Mouse (Mus musculus): Measurements from ENCODE around the gene Dut. TPM values are rescaled to one million over a fixed set of nuclear protein-coding genes. Genes with fewer than 3 reads are reported as not detected.
A peak's percentile ranks its signal among the peaks of the same experiment; 100 is the strongest.

Dut gene
- polyA plus RNA-seq (2015; fragmentation: Nextera tagmentation; extraction: Ambion mirVana) = 119 and 134 TPM in 2 replicates

DNA sequence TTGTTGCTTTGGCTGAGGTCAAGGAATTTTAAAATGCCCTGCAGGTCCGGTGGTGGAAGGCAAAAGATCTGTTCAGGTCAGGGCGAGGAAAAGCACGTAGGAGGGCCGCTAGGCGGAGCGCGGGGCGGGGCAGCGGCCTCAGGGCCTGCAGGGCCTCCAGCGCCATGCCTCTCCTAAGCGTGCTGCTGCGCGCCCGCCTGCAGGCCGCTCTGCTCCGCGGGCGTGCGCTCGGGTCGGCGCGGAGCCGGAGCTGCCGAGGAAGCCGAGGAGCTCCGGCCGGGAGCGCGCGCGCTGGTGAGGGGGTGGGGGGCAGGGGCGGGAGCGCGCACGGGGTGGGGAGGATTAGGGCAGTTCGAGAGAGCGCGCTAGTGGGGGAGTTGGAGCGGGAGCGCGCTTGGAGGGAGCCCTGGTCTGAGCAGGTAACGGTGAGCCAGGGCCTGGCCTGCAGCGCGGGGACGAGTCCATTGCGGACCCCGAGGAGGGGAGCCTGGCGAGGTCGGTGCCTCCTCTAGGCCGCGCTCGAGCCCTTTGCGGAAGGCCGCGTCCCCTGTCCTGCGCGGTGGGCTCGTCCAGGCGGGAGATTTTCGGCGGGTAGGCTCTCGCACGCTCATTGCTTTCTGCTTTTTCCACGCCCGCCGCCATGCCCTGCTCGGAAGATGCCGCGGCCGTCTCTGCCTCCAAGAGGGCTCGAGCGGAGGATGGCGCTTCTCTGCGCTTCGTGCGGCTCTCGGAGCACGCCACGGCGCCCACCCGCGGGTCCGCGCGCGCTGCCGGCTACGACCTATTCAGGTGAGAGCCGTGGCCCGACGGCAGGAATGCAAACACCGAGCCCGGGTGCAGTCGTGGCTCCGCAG is at the start of gene Dut:
Dut (plus strand) TSS at position 83 of the 854 bp plus-strand sequence.
- H3K9me3 ChIP-seq = no peaks in the 10 kb centered on the region
- no peaks in the 10 kb centered on the region for H3K4me1 ChIP-seq (replicated peaks)
- H3K9ac ChIP-seq = peak within 1 kb of the TSS; percentile 86
- peak; percentile 99 for ATAC-seq
- peak within 1 kb of the TSS; percentile 93 for H3K27ac ChIP-seq
- H3K4me2 ChIP-seq (replicated peaks) = peak within 1 kb of the TSS; percentile 71
- H3K36me3 ChIP-seq = peaks cover 6% of the 10 kb centered on the region
- WGBS = under 1% methylated on average over 96 of the region's 96 CpGs
- peak within 1 kb of the TSS; percentile 77 for H3K4me3 ChIP-seq (replicated peaks)
- no peaks in the 10 kb centered on the region for H3K27me3 ChIP-seq (replicated peaks)

DNA sequence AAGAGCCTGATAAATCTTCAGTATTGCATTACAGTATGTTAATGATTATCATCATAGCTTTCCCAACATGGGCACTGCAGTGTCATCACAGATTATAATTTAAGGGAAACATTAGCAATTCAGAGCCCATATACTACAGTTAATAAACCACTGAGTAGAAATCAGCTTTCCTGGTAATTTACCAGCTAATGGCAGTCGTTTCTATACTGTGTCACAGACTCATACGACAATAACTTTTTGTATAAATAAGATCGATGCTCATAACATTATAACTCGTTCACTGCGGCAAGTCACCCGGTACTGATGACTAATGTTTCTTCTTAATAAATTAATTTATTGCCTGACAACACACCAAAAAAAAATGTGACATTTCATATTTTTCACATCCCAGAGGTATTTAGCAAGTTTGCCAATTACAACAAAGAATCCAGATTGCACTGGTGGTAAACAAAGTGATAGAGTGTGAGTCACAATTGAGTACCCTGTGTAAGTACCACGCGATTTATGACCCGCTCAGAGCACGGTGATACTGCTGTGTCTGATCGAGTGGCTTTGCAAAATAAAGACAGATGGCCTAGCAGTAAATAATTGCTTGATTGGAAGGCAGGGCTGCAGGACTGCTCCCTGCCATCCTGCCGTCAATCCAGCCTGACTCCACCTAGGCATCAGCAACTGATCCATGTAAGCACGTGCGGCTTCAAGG is 37.9 kb upstream of the Dut start:
- H3K4me1 ChIP-seq (replicated peaks) = no peaks in the 10 kb centered on the region
- WGBS = 63% methylated on average over 14 of the region's 14 CpGs
- H3K27me3 ChIP-seq (replicated peaks) = no peaks in the 10 kb centered on the region
- no peaks in the 10 kb centered on the region for H3K36me3 ChIP-seq
- no peak overlapping the region for H3K4me3 ChIP-seq (replicated peaks)
- no peak overlapping the region for H3K27ac ChIP-seq
- H3K9me3 ChIP-seq = no peaks in the 10 kb centered on the region
- H3K4me2 ChIP-seq (replicated peaks) = no peak overlapping the region
- 0 out of 2 replicates have a peak, but pooled peaks have one; percentile 10 for ATAC-seq
- H3K9ac ChIP-seq = no peak overlapping the region

DNA sequence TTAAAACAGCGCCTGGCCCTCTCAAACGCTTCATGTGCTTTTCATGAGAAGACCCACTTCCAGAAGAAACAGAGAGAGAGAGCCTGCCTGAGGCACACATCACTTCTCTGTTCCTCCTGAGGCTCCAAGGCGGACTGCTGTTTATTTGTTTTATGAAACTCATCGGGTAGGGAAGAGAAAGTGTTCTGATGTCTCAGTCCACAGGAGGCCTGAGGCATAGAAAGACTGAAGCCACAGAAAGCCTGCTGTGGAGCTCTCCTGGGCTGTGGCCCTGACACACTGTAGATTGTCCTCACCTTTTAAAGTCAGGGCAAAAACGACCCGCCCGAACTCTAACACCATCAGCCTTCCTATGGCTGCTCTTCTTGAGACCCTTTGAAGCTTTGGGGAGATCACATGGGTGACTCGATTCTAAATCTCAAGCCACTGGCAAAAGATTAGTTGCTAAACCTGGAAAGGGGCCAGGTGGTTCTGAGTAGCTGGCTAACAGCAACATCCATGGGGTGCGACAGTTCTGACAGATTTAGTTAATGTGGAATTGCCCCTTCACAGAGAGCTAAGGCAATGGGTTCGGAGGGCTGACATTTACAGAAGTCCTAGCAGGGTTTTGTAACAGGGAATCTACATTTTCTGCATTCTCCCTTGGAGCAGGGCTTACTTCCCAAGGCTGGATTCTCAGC is 35.0 kb upstream of the Dut start:
- no peaks in the 10 kb centered on the region for H3K27me3 ChIP-seq (replicated peaks)
- no peak overlapping the region for H3K4me2 ChIP-seq (replicated peaks)
- 54% methylated on average over 10 of the region's 10 CpGs for WGBS
- H3K36me3 ChIP-seq = no peaks in the 10 kb centered on the region
- H3K4me3 ChIP-seq (replicated peaks) = no peak overlapping the region
- H3K4me1 ChIP-seq (replicated peaks) = no peaks in the 10 kb centered on the region
- no peak for ATAC-seq
- H3K9ac ChIP-seq = no peak overlapping the region
- no peak overlapping the region for H3K27ac ChIP-seq
- no peaks in the 10 kb centered on the region for H3K9me3 ChIP-seq

DNA sequence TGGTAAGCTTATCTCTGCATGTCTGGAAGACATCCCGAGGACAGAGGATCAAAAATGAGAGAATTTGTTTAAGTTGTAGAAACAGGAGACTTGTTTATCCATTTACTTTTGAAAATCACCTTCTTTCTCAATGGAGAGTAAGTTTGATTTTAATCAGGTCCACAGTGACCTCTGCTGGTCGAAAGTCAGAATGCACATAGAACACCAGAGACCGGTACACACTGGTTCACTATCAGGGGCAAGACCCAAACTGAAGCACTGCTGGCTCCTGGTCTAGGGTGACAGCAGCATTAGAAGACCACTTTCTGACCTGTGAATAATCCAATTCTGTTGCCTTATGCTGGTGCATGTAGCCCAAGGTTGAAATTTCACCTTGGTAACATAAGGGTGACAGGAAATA is 32.4 kb upstream of the Dut start:
- no peak overlapping the region for H3K4me2 ChIP-seq (replicated peaks)
- no peak overlapping the region for H3K4me3 ChIP-seq (replicated peaks)
- H3K27me3 ChIP-seq (replicated peaks) = no peaks in the 10 kb centered on the region
- H3K36me3 ChIP-seq = no peaks in the 10 kb centered on the region
- H3K27ac ChIP-seq = no peak overlapping the region
- 2% methylated on average over 3 of the region's 3 CpGs for WGBS
- no peaks in the 10 kb centered on the region for H3K4me1 ChIP-seq (replicated peaks)
- no peak overlapping the region for H3K9ac ChIP-seq
- ATAC-seq = peak; percentile 61; the same call in 1 of the 2 replicates
- no peaks in the 10 kb centered on the region for H3K9me3 ChIP-seq

DNA sequence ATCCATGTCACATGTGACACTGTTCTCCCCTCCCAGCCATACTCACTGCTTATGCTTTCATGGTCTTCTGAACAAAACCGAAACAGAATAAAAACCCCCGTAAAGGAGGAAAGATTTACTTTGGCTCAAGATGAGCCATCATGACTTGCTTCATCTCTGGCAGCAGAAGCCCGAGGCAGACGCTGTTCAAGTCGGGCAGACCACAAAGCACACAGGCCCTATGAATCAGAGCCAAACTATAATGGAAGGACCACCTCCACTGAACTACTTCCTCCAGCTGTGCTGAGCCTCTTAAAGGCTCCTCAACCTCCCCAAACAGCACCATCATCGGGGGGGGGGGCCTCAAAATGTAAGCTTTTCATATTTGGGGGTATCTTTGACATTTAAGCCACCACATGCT is 29.7 kb upstream of the Dut start:
- Histone ChIP-seq H3K9me3 (no peaks in the 10 kb centered on the region), H3K36me3 (no peaks in the 10 kb centered on the region), H3K9ac (no peak overlapping the region), H3K4me1 (replicated peaks) (no peaks in the 10 kb centered on the region), H3K4me3 (replicated peaks) (no peak overlapping the region), H3K4me2 (replicated peaks) (no peak overlapping the region), H3K27ac (no peak overlapping the region), H3K27me3 (replicated peaks) (no peaks in the 10 kb centered on the region)
- ATAC-seq = no peak
- 73% methylated on average over 6 of the region's 6 CpGs for WGBS

DNA sequence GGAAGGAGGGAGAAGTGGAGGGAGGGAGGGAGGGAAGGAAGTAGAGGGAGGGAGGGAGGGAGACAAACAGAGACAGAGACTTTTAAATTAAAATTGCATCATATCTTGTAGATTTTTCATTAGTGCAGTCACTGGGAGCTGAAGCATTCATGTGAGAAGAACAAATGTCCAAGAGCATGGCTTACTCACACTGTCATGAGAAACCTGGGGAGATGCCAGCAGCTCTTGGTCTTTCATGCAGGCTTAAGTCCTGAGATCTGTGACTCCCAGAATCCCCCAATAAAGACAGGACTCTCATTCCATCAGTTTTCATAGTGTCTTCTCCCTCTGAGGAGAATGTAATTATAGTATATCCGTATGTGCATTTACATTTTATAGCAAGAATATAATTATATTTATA is 28.4 kb upstream of the Dut start:
- Histone ChIP-seq H3K36me3 (no peaks in the 10 kb centered on the region), H3K4me3 (replicated peaks) (no peak overlapping the region), H3K4me2 (replicated peaks) (no peak overlapping the region), H3K9ac (no peak overlapping the region), H3K27ac (no peak overlapping the region), H3K9me3 (no peaks in the 10 kb centered on the region), H3K4me1 (replicated peaks) (no peaks in the 10 kb centered on the region), H3K27me3 (replicated peaks) (no peaks in the 10 kb centered on the region)
- no peak for ATAC-seq
- 74% methylated on average over 1 of the region's 1 CpGs for WGBS

DNA sequence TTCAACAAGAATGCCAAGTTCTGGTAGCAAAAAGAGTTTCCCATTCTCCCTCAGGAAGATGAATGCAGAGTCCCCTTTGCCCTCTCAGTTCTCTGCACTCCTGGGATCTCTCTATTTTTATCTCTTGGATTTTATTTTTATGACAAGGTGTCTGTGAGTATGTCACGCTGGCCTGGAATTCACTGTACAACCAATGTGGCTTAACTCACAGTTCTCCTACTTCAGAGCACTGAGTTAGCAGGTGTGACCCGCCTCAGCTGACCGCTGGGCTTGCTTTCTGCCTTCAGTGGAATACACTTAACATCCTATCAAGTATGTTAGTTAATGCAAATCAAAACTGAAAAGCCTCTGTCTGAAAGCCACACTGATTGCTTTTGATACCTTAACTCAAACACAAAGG is 27.7 kb upstream of the Dut start:
- H3K27ac ChIP-seq = no peak overlapping the region
- WGBS = 74% methylated on average over 3 of the region's 3 CpGs
- H3K4me2 ChIP-seq (replicated peaks) = no peak overlapping the region
- H3K36me3 ChIP-seq = no peaks in the 10 kb centered on the region
- H3K27me3 ChIP-seq (replicated peaks) = no peaks in the 10 kb centered on the region
- no peak overlapping the region for H3K4me3 ChIP-seq (replicated peaks)
- no peak for ATAC-seq
- H3K9ac ChIP-seq = no peak overlapping the region
- H3K4me1 ChIP-seq (replicated peaks) = no peaks in the 10 kb centered on the region
- no peaks in the 10 kb centered on the region for H3K9me3 ChIP-seq

DNA sequence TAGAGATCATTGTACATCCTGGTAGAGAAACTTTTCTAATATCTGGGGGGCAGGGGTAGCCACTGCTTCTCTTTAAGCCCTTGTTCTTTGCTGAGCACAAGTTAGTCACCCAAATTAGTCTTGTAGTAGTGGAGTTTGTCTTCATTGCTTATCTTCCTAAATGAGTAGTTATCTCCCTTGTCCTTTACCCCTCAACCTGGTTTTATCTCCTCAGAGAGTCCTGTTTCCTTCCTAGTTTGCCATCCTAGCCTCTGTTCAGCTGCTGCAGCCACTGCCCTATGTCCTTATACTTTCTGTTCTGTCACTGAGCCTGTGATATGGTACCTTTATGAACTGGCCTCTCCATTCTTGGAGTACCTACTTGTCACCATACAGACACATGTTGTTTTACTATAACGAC is 25.3 kb upstream of the Dut start:
- H3K27me3 ChIP-seq (replicated peaks) = no peaks in the 10 kb centered on the region
- no peak overlapping the region for H3K4me2 ChIP-seq (replicated peaks)
- no peaks in the 10 kb centered on the region for H3K4me1 ChIP-seq (replicated peaks)
- H3K4me3 ChIP-seq (replicated peaks) = no peak overlapping the region
- no peaks in the 10 kb centered on the region for H3K9me3 ChIP-seq
- no peak overlapping the region for H3K27ac ChIP-seq
- ATAC-seq = no peak
- 82% methylated on average over 1 of the region's 1 CpGs for WGBS
- no peaks in the 10 kb centered on the region for H3K36me3 ChIP-seq
- no peak overlapping the region for H3K9ac ChIP-seq

DNA sequence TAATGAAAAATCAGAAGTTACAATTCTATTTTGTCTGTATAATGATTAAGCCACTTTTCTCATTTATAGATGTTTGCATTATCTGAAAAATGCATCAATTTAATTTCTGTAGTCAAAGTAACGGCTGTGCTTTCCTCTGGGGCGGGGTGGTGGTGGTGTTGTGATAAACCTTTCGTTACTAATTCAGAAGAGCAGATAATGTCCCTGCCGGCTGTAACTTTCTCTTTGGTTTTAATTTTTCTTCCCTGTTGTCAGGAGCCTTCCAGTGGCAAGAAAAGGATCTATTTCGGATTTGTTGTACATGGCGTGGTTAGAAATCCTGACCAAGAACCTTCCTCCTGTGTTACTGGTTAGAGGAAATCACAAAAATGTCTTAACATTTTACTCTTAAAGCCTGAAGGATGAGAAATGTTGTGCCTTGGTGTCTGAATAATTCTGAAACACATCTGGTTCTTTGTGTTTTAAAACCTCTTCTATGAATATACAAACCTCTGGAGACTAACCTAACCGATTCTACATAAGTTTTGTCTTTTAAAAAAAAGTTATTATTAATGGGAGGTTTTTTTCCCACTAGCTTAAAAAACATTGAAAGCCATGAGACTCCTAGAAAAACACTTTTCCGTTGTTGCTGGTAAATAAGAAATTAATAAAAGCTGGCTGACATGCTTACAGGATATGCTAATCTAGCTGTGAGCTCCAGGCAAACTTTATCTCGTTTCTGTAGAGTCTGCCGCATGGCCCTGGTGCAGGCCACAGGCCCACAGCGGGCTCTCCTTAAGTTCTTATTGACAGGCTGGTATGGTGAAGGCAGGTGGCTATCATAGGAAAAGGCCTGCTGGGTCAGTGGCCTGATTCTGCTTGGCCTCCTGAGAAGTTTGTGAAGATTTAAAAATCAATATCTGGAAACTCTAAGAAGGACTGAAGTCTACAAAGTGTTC is 18.2 kb upstream of the Dut start:
- 77% methylated on average over 11 of the region's 11 CpGs for WGBS
- no peak for ATAC-seq
- Histone ChIP-seq H3K9me3 (no peaks in the 10 kb centered on the region), H3K4me1 (replicated peaks) (no peaks in the 10 kb centered on the region), H3K4me2 (replicated peaks) (no peak overlapping the region), H3K36me3 (no peaks in the 10 kb centered on the region), H3K27me3 (replicated peaks) (no peaks in the 10 kb centered on the region), H3K4me3 (replicated peaks) (no peak overlapping the region), H3K9ac (no peak overlapping the region), H3K27ac (no peak overlapping the region)

DNA sequence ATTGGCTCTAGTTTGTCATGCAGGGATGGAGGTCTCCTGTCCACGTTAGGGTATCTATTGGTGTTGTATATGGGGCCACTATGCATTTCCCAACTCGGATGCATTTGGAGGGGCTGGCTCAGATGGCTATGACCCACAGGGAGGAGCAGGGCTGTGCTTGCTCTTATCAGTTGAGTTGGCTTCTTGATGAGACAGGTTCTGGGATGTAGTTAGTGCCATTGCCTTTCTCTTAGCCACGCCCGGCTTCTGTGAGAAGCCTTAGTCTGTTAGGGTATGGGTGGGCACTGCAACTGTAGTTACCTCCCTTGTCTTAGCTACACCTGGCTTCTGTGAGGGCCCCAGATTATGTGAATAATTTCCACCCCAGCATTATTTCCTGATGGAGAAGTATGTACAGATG is 14.8 kb upstream of the Dut start:
- Histone ChIP-seq H3K36me3 (no peaks in the 10 kb centered on the region), H3K27me3 (replicated peaks) (no peaks in the 10 kb centered on the region), H3K4me3 (replicated peaks) (no peak overlapping the region), H3K4me1 (replicated peaks) (no peaks in the 10 kb centered on the region), H3K4me2 (replicated peaks) (no peak overlapping the region), H3K9me3 (no peaks in the 10 kb centered on the region), H3K9ac (no peak overlapping the region), H3K27ac (no peak overlapping the region)
- ATAC-seq = no peak
- 83% methylated on average over 4 of the region's 4 CpGs for WGBS

DNA sequence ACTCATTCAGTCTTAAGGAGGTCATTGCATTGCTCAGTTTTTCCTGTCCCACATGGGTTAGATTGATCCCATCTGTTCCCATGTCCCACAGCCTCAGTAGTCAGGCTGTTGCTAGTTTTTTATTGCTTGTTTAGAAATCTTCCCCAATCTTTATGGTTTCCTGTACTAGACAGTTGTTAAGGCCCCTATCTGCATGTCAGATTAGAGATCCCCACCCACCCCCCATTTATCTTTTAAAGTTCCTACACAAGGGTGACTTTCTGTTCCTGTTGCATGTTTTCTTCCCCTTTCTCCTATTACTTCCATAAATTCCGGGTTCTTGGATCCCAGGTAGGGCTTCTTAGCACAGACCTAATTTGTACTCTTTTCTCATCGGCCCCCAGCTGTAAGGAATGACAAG is 13.5 kb upstream of the Dut start:
- Histone ChIP-seq H3K4me2 (replicated peaks) (no peak overlapping the region), H3K36me3 (no peaks in the 10 kb centered on the region), H3K27me3 (replicated peaks) (no peaks in the 10 kb centered on the region), H3K27ac (no peak overlapping the region), H3K4me1 (replicated peaks) (no peaks in the 10 kb centered on the region), H3K4me3 (replicated peaks) (no peak overlapping the region), H3K9me3 (no peaks in the 10 kb centered on the region), H3K9ac (no peak overlapping the region)
- no peak for ATAC-seq
- WGBS = 63% methylated on average over 2 of the region's 2 CpGs

All from intestine, embryonic 15.5 days (tissue).